Mouse (Mus musculus) kidney, adult 2 months (tissue): ENCODE results near the gene Tfpi. TPM values are rescaled to one million over a fixed set of nuclear protein-coding genes. Genes with fewer than 3 reads are reported as not detected.
A peak's percentile ranks its signal among the peaks of the same experiment; 100 is the strongest.

Experiments
- DNase-seq: peaks from one replicate; pipeline ENCODE4 v3.0.0; 2021
- H3K27ac ChIP-seq: fragments of 200-500 bp; 2 replicates; pipeline ENCODE4 v1.5.1; 2012; ENCODE audit warnings: low read depth, low read length, control low read depth, inconsistent platforms; ENCODE audit not compliant: insufficient read depth
- H3K27me3 ChIP-seq: fragments of 200-500 bp; replicated peaks from 2 replicates; pipeline ENCODE4 v1.6.1; 2012; ENCODE audit warnings: mild to moderate bottlenecking, moderate library complexity, low read length, inconsistent platforms; ENCODE audit not compliant: control insufficient read depth, insufficient read depth
- H3K36me3 ChIP-seq: fragments of 200-500 bp; 2 replicates; pipeline ENCODE4 v1.6.1; 2012; ENCODE audit warnings: mild to moderate bottlenecking, moderate library complexity, low read length, inconsistent platforms; ENCODE audit not compliant: control insufficient read depth, insufficient read depth
- H3K4me1 ChIP-seq: fragments of 200-500 bp; 2 replicates; pipeline ENCODE4 v1.6.1; 2011; ENCODE audit warnings: low read length; ENCODE audit not compliant: control insufficient read depth, insufficient read depth
- H3K4me3 ChIP-seq: fragments of 200-500 bp; 2 replicates; pipeline ENCODE4 v1.5.1; 2011; ENCODE audit warnings: mild to moderate bottlenecking, low read depth, low read length, control low read depth; ENCODE audit not compliant: insufficient read depth
- CTCF ChIP-seq: fragments of 200-500 bp; conservative IDR thresholded peaks from 2 replicates; pipeline ENCODE4 v1.5.1; 2011; ENCODE audit warnings: low read depth, mild to moderate bottlenecking, control low read depth, low read length, moderate library complexity, mixed read lengths; ENCODE audit not compliant: insufficient read depth, insufficient read length
- POLR2A ChIP-seq: fragments of 200-500 bp; IDR thresholded peaks from one replicate; pipeline ENCODE4 v1.6.1; 2011; ENCODE audit warnings: low read depth, low read length, control low read depth
- WGBS: fragments of 180-500 bp; shearing (Covaris S2); methylation state at CpG from one replicate; pipeline ENCODE4 v1.1.7; 2018; 5-methylcytosine and 5-hydroxymethylcytosine counted together
- polyA plus RNA-seq: library from polyadenylated mRNA; depleted of rRNA; stranded (reverse); fragments of >200 nt; gene quantifications from 2 replicates; pipeline ENCODE4 v1.2.3, GENCODE M21; 2012

Gene Tfpi
- polyA plus RNA-seq, 1 experiment, result 6.9 TPM

DNA sequence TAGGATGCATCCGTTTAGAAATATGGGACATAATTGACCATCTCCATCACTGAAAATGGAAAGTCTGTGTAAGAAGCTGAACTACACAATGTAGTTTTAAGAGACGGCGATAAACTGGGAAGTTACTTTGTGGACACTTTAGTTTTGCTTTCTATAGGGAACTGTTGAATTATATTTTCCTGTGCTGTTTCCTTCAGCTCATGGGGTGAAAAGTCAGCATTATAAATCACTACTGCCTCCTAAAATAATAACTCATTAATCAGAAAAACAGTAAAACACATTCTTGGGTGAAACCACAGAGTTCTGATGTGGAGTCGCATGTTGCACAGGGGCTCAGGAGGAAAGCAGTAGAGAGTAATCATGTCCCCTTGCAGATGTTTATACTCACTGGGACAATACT is 50.0 kb downstream of the Tfpi start:
- WGBS, result 49% methylated on average over 4 of the region's 4 CpGs
- Histone ChIP-seq H3K27me3 (no peaks in the 10 kb centered on the region), H3K4me3 (no peak overlapping the region), H3K27ac (no peak overlapping the region), H3K4me1 (no peaks in the 10 kb centered on the region), H3K36me3 (no peaks in the 10 kb centered on the region)
- TF ChIP-seq CTCF (no peak), POLR2A (no peak)
- peak; percentile 29 for DNase-seq

DNA sequence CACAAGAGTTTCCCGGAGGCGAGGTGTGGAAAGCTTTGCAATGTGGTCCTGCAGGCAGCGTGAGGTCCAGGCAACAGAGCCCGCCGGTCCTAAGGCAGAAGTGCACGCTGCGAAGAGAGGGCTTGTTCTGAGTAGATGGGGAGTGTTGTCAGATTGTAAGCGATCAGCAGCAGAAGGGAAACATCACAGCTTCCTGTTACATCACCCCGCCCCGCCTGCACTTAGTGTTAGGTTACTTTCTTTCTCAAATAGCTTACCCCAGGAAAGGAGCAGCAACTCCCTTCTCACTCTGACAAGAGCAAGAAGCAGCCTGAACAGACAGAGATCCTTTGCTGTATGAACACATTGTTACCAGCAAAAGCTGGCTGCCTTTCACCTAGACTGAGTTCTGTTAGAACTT is 51.4 kb downstream of the Tfpi start, which contains the start of gene Calcrl:
TSS of gene Calcrl (minus strand) at position 274 of the 400 bp plus-strand sequence.
- no peaks in the 10 kb centered on the region for H3K4me1 ChIP-seq
- under 1% methylated on average over 10 of the region's 10 CpGs for WGBS
- H3K36me3 ChIP-seq, result no peaks in the 10 kb centered on the region

DNA sequence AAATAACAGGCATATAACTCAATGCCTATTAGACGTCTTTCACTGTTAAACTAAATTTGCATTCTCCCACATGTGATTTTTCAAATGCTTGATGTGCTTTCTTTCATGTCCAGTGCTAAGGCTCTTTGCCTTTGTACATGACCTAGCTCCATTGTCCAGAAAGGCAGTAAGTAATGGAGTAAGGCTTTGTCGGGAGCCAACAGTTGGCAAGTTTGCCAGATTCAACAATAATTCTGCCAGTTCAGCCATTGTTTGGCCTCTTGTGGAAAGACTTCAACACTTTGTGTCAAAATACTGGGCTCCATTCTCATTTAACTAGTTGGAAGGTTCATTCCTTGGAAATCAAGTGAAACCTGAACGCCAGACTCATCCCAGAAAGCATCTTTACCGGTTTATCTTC is 60.1 kb downstream of the Tfpi start:
- 74% methylated on average over 4 of the region's 4 CpGs for WGBS
- no peak for DNase-seq
- no peak overlapping the region for H3K27ac ChIP-seq
- TF ChIP-seq POLR2A (no peak), CTCF (no peak)
- H3K4me3 ChIP-seq, result no peak overlapping the region
- H3K4me1 ChIP-seq, result no peaks in the 10 kb centered on the region
- H3K27me3 ChIP-seq, result no peaks in the 10 kb centered on the region
- H3K36me3 ChIP-seq, result no peaks in the 10 kb centered on the region

More for the DNA sequence above, 51.4 kb downstream of the Tfpi start, which contains the start of gene Calcrl:
- Histone ChIP-seq H3K27ac (peak within 1 kb of the TSS; percentile 95), H3K4me3 (peak within 1 kb of the TSS; percentile 59), H3K27me3 (no peaks in the 10 kb centered on the region)
- TF ChIP-seq CTCF, result no peak
- peak; percentile 93 for TF ChIP-seq POLR2A
- peak; percentile 92 for DNase-seq

DNA sequence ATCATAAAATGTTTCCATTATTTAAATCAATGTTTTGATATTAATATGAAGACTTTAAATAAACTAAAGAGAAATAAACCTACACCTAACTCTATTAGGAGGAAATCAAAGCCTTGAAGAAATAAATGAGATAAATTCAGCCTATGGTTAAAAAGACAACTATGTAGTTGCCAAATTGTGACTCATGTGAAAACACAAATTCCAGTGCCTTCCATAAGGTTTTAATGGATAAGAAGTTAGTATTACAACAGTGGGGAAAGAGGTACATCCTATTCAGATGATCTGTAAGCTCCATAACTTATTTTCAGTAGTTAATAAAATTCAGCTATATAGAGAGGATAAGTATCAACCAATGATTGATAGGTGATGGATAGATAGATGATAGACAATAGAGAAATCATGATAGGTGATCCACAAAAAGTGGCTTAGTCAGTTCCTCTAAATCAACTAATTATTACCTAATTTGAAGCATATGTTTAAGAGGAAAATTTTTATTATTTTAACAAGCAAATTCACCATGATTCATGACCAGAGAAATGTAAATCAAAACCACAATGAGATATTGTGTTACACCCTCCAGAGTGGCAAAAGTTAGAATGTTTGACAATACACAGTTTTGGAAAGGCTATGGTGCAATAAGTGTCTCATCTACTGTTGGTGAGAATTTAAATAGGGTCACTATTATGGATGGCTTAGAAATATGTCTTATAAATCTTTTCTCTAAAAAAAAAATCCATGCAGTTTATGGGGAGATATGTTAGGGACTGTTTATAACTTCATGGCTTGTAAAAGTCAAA is 66.6 kb downstream of the Tfpi start:
- no peak for DNase-seq
- no peak for TF ChIP-seq POLR2A
- TF ChIP-seq CTCF, result no peak
- no peaks in the 10 kb centered on the region for H3K27me3 ChIP-seq
- H3K4me1 ChIP-seq, result no peaks in the 10 kb centered on the region
- no peak overlapping the region for H3K4me3 ChIP-seq
- no peaks in the 10 kb centered on the region for H3K36me3 ChIP-seq
- no peak overlapping the region for H3K27ac ChIP-seq

DNA sequence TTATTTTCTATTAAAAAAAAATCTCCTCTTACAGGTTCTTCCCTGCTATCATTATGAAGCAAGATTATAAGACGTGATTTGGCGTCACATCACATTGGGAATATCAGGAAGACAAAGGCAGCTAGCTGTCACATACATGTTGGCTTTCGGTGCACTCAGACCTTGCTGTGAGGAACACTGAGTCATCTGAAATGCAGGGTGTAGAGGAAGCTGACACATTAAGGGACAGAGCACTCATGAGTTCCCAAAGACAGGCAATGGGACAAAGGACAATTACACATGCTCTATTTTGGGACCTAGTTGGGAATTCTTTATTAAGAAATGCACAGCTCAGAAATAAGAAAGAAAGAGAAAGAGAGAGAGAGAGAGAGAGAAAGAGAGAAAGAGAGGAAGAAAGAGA is 71.7 kb downstream of the Tfpi start:
- H3K4me3 ChIP-seq, result no peak overlapping the region
- 79% methylated on average over 3 of the region's 3 CpGs for WGBS
- no peak overlapping the region for H3K27ac ChIP-seq
- no peaks in the 10 kb centered on the region for H3K36me3 ChIP-seq
- H3K4me1 ChIP-seq, result no peaks in the 10 kb centered on the region
- no peak for DNase-seq
- TF ChIP-seq POLR2A (no peak), CTCF (no peak)
- no peaks in the 10 kb centered on the region for H3K27me3 ChIP-seq

DNA sequence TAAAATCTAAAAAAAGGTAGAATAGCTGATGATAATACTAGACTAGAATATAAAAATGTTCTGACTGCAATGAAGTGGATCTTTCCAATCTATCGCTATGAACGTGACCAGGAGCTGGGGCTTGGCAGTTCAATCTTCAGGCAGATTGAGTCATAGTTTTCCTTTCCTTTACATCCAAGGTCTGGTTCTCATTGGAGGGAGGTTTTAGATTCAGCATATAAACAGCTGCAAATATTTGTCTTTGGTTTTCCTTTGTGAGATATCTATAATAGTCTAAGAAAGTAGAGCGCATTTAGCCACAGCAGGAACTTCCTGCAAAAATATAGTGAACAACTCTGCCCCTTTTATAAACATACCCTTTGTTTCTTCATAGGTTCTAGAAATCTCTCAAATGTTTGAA is 73.9 kb downstream of the Tfpi start:
- Histone ChIP-seq H3K4me1 (no peaks in the 10 kb centered on the region), H3K36me3 (no peaks in the 10 kb centered on the region), H3K4me3 (no peak overlapping the region), H3K27me3 (no peaks in the 10 kb centered on the region), H3K27ac (no peak overlapping the region)
- no peak for DNase-seq
- no peak for TF ChIP-seq POLR2A
- TF ChIP-seq CTCF, result no peak
- WGBS, result 95% methylated on average over 3 of the region's 3 CpGs

DNA sequence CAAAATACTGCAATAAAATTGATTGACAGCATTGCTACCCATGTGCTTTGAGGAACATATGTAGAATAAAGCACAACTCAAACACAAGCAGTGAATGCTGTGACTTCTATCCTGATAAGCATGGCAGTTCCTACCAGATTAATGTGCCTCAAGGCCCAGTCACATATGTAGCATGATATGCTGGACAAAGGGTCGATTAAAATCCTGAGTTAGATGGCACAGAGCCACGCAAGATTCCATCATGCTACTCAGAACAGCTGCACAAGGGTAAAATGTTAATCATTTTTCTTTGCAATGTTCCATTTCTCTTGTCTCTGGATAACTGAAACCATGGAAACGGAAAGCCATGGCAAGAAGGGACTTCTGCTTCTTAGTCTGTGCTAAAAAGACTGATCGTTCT is 80.0 kb downstream of the Tfpi start:
- no peaks in the 10 kb centered on the region for H3K4me1 ChIP-seq
- 63% methylated on average over 4 of the region's 4 CpGs for WGBS
- no peaks in the 10 kb centered on the region for H3K36me3 ChIP-seq
- no peak for DNase-seq
- TF ChIP-seq POLR2A (no peak), CTCF (no peak)
- no peak overlapping the region for H3K4me3 ChIP-seq
- H3K27ac ChIP-seq, result no peak overlapping the region
- no peaks in the 10 kb centered on the region for H3K27me3 ChIP-seq
